Mouse (Mus musculus): ENCODE measurements around the gene Pold1.

The Pold1 gene

DNA sequence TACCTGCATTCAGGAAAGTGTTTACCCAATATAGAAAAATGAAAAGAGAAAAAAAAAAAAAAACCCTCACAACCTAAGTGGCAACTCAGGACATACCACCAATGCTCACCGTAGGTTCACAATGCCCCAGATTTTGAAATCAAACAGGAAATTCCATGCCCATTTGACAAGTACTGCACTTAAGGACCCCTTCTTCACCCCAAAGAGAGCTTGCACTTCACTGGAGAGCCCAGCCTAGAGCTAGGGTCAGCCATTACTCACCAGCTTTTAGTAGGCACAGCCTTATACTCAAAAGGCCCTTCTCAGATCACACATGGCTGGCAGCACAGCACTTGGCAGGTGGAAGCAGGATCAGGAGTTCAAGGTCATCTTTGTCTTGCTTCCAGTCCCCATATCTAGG is 34.5 kb upstream of the Pold1 start:
- intact Hi-C loops (cut with DNase I), result loop anchor here (10.0 kb wide), 1 partner anchor 62 kb away; no protein-coding TSS in a partner anchor

DNA sequence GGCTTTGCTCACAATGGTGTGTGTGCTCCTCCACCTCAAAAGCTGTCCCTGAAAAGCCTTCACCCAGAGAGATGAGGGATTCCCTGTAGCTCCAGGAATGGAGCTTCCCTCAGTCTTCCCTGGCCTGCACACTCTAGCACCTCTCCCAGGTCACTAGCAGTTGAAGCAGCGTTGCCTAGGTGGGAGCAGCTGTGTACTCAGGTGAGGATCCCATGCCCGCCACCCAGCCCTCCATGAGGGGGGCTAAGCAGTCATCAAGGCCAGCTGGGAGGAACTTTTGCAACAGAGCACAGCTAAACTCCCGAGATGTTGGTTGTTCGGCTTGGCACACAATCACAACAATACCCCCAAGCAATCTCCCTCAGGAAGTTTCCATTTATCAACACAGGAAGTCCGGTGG is 34.1 kb upstream of the Pold1 start:
- intact Hi-C loops (cut with DNase I), result loop anchor here (10.0 kb wide), 1 partner anchor 62 kb away; no protein-coding TSS in a partner anchor

DNA sequence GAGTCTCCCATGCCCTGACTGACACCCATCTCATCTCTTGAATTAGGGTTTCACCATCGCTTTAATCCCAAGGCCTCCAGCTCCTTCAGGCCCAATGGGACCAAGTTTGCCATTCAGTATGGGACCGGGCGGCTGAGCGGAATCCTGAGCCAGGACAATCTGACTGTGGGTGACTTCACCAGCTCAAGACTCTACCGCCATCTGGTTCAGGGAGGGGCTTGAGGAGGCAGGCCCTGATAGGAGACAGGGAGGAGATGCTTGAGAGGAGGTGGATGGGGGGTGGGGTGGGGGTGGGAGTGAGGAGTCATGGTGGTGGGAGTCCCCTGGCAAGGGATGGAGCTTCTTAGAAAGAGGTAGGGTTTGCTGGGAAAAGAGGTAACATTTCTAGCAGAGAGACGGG is 33.0 kb upstream of the Pold1 start:
- intact Hi-C loops (cut with DNase I), result loop anchor here (10.0 kb wide), 1 partner anchor 63 kb away; no protein-coding TSS in a partner anchor

DNA sequence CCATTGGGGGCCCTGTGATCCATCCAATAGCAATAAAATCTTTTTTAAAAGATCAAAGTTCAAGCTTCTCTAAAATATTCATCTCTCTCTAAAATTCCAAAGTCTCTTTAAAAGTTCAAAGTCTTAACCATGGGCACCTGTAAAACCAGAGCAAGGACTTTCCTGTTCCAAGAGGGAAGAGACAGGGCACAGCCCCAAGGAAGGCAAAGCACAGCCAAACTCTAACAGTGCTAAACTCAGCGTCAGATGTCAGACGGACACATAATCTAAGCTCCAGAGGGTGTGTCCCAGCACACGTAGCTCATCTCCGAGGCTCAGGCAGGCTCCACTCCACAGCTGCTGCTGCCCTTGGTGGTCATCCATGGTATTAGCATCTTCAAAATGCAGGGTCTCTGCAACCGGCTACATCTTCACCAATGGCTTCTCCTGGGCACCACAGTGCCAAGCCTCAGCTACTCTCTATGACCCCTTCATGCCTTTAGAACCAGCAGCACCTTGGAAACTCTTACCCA is 27.7 kb upstream of the Pold1 start:
- intact Hi-C loops (cut with DNase I), result no loop called here

DNA sequence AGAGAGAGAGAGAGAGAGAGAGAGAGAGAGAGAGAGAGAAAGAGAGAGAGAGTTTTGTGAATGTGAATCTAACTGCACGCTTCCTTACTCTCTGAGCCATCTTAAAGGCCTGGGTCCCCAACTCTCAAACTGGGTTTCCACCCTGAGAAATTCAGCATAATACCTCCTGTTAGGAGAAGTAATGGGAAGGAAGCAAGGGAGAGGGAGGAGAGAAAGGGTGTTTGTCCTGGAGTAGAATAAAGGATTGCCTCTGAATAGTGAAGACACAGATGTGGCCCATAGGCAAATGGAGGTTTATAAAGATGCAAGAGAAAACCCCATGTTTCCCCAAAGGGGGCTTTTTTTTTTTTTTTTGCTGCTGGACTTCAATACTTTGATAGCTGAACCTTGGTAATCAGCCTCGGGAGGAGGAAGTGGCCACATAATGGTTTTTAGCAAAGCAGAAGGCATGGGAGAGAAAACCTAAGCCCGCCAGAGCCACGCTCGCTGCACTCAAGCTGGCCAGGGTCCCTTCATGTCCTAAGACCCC is 24.4 kb upstream of the Pold1 start:
- intact Hi-C loops (cut with DNase I), result no loop called here

DNA sequence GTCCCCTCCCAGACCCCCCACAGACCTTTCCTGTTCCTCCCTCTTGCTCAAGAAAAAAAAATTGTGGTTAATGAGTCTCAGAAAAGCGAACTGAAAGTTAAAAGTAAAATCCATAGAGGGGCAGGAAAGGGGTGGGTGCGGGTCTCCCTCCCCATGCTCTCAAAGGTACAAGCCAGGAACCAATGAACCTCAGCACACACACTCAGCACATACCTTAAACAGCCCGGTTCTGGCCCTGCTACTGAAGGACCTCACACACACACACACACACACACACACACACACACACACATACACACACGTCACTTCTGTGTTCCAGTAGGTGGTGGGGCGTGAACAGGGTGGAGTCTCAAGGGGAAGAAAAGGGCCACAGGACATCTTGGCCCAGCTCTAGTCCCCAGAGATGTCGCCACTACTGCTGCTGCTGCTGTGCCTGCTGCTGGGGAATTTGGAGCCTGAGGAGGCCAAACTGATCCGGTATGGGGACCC is 23.6 kb upstream of the Pold1 start, which contains the start of gene Napsa:
Napsa (plus strand) TSS at position 168 of the 489 bp plus-strand sequence.
- intact Hi-C loops (cut with DNase I), result no loop called here

DNA sequence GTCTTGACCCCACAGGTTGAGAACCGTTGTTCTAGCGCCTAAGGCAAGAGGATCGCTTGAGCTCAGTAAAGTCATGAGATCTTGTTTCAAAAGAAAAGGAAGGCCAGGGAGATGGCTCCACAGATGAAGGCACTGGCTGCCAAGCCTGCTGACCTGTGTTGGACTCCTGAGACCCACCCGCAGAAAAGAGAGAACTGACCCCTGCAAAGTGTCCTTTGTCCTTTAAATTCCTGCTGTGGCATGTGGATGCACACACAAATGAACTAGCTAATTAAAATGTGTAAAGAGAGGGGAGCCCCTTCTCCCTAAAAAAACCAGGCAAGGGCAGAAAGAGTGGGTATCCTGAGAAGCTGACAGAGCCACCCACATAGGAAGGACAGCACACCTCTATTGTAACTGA is 23.2 kb upstream of the Pold1 start:
- intact Hi-C loops (cut with DNase I), result no loop called here

DNA sequence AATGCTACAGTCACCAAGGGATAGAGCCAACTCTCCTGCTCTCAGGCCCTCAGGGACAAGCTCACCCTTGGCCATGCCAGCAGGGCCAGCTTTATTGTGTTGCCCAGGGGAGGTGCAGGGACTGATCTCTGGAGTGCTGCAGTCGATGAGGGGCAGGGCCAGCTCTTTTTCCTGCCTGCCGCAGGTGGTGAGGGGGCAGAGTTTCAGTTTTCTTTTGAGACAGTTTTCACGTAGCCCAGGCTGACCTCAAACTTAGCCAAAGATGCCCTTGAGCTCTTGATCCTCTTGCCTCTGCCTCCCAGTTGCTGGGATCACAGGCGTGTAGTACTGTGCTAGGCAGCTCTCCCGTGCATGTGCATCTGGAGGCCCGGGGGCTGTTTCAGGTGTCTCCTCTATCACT is 22.3 kb upstream of the Pold1 start:
- intact Hi-C loops (cut with DNase I), result no loop called here

DNA sequence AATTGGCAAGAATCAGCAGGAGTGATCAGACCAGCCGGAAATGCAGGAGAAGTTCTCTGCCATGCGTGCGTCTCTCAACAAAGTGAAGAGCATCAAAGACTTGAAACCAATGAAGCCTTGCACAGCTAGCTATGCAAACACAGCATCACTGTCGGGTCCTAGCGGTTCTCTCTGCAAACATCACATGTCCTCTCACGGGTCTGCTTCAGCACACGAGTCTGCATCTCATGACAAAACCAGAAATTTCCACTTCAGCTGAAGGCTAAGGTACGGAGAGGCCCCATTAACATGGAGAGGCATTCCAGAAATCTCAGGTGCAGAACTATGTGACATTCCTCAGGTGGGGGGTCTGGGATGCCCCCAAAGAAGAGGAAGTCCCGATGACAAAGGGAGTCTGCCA is 20.2 kb upstream of the Pold1 start:
- intact Hi-C loops (cut with DNase I), result no loop called here

DNA sequence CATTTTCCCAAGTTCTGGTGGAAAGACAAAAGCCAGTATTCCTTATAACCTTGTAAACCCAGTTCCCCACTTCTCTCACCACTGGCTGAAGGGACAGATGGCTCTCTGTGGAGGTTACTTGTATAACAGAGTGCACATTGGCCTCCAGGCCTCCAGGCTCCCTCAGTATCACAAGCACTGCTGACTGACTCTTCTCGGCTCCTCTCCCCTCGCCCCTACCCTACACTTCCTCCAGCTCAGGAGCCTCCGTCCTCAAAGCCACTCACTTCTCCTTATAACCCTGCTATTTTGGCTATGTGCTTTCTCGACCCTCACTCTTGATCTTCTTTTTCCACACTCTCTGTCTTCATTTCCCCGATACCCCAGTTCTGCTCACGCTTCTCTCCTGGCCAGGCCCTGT is 16.8 kb upstream of the Pold1 start:
- intact Hi-C loops (cut with DNase I), result no loop called here

DNA sequence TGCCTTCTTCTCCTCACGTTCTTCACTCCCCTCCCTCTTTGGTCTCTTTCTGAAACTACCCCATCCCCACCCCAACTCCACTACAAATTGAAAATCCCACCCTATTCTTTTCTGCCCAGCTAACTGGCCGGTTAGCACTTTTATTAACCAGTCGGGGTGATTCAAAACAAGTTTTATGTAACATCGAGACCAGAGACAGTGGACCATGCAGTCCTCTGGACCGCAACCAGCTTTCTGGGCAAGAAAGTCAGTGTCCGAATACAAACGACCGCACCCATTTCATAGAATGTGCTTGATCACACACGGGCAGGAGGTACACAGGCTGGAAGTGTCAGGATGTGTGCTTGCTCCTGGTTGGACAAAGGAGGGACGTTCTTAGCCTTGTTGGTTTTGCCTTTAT is 15.8 kb upstream of the Pold1 start:
- intact Hi-C loops (cut with DNase I), result loop anchor here (5.0 kb wide), 1 partner anchor 42 kb away; the partner anchor contains the start of gene Mybpc2

DNA sequence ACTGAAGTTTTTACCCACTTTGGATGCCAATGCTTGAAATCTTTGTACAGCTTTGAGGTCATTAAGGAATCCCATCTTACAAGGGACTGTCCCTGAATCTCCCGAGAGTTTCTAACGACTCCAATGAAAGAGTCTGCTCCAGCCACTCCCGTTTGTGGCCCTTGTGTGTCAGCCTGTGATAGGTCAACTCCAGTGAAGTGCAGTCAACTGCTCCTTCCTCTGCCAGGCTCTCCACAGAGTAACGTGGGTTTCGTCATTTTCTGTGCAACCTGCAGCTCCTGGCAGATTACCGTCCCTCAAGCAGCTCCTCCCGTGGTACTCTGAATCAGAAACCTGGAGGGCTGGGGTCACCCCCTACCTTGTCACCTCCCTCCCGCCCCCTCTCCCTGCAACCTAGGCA is 14.6 kb upstream of the Pold1 start:
- intact Hi-C loops (cut with DNase I), result loop anchor here (5.0 kb wide), 1 partner anchor 41 kb away; the partner anchor contains the start of gene Mybpc2

DNA sequence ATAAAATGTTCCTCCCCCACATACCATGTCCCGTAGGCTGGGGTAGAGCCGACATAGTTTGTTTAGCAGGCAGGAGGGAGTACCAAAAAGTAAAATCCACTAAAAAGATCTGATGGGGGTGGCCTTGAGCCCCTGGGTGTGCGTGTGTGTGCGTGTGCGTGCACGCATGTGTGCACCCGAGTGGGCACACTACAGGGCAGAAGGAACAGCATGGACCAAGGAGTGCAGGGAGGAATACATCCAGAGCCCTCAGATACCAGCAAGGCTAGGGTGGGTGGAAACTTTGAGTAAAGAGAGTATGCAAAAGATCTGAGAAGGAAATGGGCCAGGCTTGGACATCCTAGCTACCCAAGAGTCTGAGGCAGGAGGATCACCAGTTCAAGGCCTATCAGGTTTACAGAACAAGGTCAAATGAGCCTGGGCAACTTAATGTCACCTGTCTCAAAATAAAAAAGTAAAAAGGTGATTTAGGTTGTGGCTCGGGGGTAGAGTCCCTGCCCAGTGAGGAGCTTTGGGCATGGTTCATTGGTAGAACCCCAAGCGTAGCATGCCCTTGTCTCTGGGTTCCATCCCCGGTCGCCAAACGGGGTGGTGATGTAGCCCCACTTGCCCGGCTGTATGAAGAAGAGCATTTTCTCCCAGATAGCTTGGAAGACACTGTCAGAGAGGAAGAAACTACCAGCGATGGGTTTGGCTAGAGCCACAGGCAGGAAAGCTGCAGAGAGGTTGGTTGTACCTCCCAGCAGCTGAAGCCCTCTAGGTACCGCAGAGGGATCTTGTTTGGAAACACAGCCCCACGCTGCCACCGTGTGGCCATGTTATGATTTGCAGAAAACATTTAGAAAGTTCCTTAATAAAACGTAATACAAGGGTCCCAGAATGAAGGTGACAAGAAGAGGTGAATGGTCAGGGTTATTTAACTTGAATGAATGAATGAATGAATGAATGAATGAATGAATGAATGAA is 12.1 kb upstream of the Pold1 start:
- intact Hi-C loops (cut with DNase I), result loop anchor here (2.0 to 5.0 kb wide), 2 partner anchors 38 to 58 kb away; partner anchors contain the start of gene Mybpc2

DNA sequence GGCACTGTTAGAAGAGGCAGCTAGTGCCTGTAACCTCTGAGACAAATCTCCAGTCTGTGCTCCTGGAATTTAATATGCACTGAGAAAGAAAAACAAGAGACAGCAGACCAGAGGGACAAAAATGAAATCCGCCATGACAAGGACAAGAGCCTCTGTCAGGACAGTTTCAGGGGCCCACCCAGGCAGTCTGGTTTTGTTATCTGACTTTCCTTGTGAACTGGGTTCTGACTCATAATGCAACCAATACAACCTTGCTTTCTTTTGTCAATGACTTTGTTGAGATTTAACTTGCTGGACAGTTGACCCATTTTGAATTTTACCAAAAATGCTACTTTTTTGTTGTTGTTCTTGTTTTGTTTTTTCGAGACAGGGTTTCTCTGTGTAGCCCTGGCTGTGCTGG is 9.0 kb upstream of the Pold1 start:
- intact Hi-C loops (cut with DNase I), result no loop called here

DNA sequence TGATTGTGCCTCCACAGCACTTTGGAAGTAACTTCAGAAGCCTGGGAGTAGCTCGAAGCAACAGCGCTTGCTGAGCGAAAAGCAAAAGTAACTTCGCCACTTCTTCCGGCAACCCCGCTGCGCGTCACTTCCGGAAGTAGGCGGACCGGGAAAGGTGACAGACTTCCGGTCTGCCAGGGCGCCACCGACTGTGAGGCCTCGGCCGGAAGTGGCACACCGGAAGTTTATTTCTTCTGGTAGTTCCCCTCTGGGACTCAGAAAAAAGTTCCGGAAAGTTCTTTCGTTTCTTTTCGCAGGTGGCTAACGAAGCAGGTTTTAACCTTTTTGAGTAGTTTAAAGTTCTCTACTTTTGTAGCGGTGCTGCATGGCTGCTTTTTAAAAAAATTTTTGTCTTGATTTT is 5.2 kb upstream of the Pold1 start, which contains the start of gene Nr1h2:
Nr1h2 (minus strand) TSS at position 126 of the 400 bp plus-strand sequence.
- intact Hi-C loops (cut with DNase I), result no loop called here

DNA sequence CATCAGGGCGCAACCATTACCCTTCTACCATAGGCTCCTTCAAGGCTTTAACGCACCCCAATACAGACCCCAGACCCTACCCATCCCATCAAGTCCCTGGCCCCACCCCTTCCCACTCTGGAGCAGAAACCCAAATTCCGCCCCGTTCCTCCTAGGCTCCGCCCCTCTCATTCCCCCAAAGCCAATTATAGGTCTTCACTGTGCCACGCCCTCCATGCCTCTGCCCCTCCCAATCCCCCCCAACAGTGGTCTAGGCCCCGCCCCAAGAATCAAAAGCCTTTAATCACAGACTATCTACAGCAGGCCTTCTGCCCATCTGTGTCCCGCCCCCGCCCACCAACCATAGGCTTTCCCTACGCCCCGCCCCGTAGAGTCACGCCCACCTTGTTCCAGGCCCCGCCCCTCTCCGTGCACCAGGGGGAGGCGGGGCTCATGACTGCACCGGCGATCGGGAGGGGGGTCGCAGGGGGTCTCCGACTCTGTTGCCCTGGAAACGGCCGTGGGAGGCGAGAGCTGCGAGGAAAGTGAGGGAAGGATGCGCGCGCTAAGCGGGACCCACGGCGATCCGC is 4.6 kb upstream of the Pold1 start:
- intact Hi-C loops (cut with DNase I), result no loop called here

DNA sequence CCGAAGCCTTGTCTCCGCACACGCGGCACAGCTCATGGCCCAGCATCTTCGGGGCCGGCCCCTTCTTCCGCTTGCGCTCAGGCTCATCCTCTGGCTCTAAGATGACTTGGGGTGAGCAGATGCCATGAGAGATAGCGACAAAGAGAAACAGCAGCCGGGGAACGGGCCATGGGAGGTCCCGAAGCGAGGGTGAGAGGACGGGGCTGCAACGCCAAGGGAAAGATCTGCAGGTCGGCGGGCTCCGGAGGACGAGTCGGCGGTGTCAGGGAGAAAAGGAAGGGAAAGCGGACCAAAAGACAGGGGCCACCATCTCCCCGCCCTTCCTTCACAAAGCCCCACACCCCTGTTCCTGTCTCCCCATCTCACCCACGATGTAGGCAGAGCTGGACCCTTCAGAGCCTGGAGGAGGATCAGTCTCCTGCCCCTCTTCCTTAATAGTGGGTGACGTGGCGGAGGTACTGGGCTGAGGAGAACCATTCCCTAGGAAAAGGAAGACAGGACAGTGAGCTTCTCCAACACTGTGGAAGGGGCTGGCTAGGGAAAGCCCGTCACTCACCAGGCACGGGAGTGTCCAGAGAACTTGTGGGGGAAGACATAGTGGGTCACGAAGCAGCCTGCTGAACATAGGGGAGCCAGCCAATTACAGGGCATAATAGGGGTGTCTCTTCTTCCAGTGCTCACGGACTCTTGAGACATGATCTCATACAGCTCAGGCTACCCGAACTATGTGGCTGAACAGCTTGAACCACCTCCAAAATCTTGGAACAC is 3.7 kb upstream of the Pold1 start:
- intact Hi-C loops (cut with DNase I), result no loop called here

DNA sequence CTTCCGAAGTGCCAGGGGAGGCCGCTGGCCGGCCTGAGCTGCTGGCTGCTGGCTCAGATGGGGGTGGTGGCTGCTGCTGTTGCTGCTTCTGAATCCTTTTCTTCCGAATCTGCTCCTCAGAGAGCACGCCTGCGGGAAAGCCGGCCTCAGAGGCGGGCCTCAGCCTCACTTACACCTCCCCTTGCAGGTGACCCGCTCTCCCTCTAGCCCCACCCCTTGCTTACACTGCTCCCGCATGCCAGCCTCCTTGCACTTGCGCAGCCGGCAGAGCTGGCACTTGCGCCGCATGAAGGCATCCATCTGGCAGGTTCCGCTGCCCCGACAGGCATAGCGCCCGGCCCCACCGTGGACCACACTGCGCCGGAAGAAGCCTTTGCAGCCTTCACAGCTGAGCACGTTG is 3.1 kb upstream of the Pold1 start:
- intact Hi-C loops (cut with DNase I), result no loop called here

DNA sequence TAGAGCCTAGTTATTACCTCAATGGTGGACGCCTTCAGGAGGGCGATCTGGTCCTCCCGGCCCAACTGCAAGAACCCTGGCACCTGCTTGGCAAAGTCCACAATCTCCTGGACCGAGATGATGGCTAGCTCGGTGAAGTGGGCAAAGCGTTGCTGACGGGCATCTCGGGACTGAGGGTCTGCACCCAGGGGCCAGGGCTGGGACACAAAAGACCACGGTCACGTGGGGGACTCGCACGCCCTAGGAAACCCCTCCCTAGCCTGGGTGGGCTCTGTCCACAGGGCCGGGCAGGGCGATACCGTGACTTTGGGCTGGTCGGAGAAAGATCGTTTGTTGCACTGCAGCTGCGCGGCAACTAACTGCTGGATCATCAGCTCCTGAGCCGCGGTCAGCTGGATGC is 2.7 kb upstream of the Pold1 start:
- intact Hi-C loops (cut with DNase I), result no loop called here

DNA sequence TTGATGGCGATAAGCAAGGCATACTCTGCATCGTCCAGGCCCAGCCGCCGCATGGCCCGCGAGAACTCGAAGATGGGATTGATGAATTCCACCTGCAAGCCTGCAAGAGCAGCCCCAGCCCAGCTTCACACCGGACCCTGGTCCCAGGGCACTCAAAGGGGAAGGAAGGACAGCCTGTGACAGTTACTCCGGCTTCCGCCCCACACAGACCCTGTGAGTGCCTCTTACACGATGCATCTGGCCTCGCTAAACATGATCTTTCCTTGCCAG is 1.7 kb upstream of the Pold1 start:
- intact Hi-C loops (cut with DNase I), result no loop called here
